Mouse (Mus musculus): ENCODE results near the gene Acmsd. TPM values are rescaled to one million over a fixed set of nuclear protein-coding genes. Genes with fewer than 3 reads are reported as not detected.
"Not testable (repeated sequence)": the region's sequence is repeated elsewhere in the genome, so short reads cannot be mapped to it uniquely, and the experiment has no call there.

Gene Acmsd
- polyA plus RNA-seq, 1 experiment from 2014 or later: 0.26 TPM

DNA sequence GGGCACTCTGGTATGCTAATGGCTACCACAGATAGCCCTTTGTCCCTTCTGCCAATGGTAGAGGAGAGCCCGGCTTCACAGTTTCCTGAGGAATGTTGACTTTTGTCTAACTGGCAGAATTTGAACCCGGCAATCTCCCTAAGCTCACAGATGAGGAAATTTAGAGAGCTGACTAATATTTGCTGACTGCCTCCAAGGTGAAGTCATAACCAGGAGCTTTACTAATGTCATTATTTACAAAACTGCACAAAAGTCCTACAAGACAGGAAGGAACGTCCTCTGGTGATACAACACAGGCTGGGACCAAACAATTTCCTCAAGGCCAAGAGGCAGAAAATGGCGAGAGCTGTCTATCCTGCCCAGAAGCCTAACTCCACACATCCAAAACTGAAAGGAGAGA is 26.6 kb downstream of the Acmsd start:
- Histone ChIP-seq H3K27ac (no peak overlapping the region), H3K4me1 (no peaks in the 10 kb centered on the region), H3K4me2 (replicated peaks) (no peak overlapping the region), H3K4me3 (no peak overlapping the region), H3K9ac (no peak overlapping the region), H3K36me3 (no peaks in the 10 kb centered on the region), H3K9me3 (replicated peaks) (no peaks in the 10 kb centered on the region), H3K27me3 (no peaks in the 10 kb centered on the region)
- ATAC-seq (ENCODE audit: low FRiP score): no peak
- 76% methylated on average over 4 of the region's 4 CpGs for WGBS

DNA sequence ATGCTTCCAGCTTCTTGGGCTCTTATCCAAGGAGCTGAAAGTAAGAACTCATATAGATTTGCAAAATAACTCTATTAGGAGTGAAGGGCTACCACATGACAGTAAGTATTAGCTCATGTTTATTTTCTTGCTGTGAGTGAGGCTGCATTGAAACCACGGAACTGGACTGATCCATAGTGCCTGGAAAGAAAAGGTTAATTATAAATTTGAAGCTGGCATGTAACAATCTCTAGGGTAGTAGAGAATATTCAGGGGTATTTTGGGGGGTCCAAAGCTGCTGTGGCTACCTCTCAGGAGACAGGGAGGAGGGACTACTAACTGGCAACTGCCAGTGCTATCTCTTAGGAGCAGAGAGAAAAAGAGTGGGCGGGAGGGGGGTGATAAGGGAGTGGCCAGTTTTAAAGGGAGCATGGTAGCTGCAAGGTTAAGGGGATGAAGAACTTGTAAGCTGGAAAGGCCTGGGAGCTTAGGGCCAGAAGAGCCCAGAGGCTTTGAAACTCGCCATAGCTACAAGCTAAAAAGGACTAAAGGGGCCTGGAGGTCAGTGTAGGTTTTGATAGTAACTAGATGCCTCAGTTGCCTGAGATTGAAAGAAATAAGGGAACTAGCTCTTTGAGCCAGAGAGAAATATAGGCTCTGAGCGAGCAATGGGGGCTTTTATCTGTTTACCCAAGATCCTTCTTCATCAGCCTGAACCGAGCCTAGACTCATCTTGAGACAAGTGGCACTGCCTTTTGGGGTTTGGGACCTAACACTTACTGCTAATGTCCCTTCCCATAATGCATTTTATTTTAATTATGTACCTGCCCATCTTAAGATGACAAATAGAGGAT is 27.3 kb downstream of the Acmsd start:
- Histone ChIP-seq H3K9ac (no peak overlapping the region), H3K27ac (no peak overlapping the region), H3K4me1 (no peaks in the 10 kb centered on the region), H3K36me3 (no peaks in the 10 kb centered on the region), H3K4me2 (replicated peaks) (no peak overlapping the region), H3K27me3 (no peaks in the 10 kb centered on the region), H3K4me3 (no peak overlapping the region), H3K9me3 (replicated peaks) (no peaks in the 10 kb centered on the region)
- 70% methylated on average over 5 of the region's 5 CpGs for WGBS
- ATAC-seq (ENCODE audit: low FRiP score): no peak

DNA sequence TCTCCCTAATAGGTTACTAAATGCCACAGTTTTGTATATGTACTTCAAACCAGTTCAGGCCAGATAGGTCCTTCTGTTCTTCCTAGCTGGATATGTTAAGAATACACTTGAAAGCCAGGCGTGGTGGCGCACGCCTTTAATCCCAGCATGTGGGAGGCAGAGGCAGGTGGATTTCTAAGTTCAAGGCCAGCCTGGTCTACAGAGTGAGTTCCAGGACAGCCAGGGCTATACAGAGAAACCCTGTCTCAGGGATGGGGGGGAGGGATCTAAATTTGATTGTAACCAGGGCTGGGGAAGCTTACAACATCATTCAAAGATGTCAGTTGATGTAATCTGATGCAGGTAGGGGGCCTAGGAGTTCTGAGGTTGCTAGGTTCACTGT is 27.9 kb downstream of the Acmsd start:
- H3K4me3 ChIP-seq; H3K4me1 ChIP-seq; H3K27me3 ChIP-seq; H3K9ac ChIP-seq; ATAC-seq (ENCODE audit: low FRiP score); H3K9me3 ChIP-seq (replicated peaks); H3K36me3 ChIP-seq; H3K27ac ChIP-seq; H3K4me2 ChIP-seq (replicated peaks): not testable (repeated sequence)
- WGBS: 90% methylated on average over 3 of the region's 3 CpGs

- no peaks in the 10 kb centered on the region for H3K27me3 ChIP-seq
- 58% methylated on average over 2 of the region's 2 CpGs for WGBS
- ATAC-seq (ENCODE audit: low FRiP score): no peak
These were observed 36.3 kb downstream of the Acmsd start for GRCm38 (mm10) chr1:127765468-127765867.

GRCm38 (mm10) chr1:127766741-127767140 is 37.5 kb downstream of the Acmsd start:
- Histone ChIP-seq H3K27ac (no peak overlapping the region), H3K9me3 (replicated peaks) (no peaks in the 10 kb centered on the region), H3K4me3 (no peak overlapping the region), H3K36me3 (no peaks in the 10 kb centered on the region), H3K27me3 (no peaks in the 10 kb centered on the region), H3K9ac (no peak overlapping the region), H3K4me1 (no peaks in the 10 kb centered on the region), H3K4me2 (replicated peaks) (no peak overlapping the region)
- no peak for ATAC-seq (ENCODE audit: low FRiP score)
- 90% methylated on average over 2 of the region's 2 CpGs for WGBS

More at GRCm38 (mm10) chr1:127765468-127765867, 36.3 kb downstream of the Acmsd start:
- Histone ChIP-seq H3K9ac (no peak overlapping the region), H3K27ac (no peak overlapping the region), H3K4me3 (no peak overlapping the region), H3K9me3 (replicated peaks) (no peaks in the 10 kb centered on the region), H3K4me2 (replicated peaks) (no peak overlapping the region), H3K36me3 (no peaks in the 10 kb centered on the region), H3K4me1 (no peaks in the 10 kb centered on the region)

GRCm38 (mm10) chr1:127773198-127773802 is 44.1 kb downstream of the Acmsd start:
- WGBS: 2% methylated on average over 14 of the region's 14 CpGs
- H3K9me3 ChIP-seq (replicated peaks): no peaks in the 10 kb centered on the region
- H3K27ac ChIP-seq: peak overlapping the region; percentile 82
- peak overlapping the region; percentile 95 for H3K4me3 ChIP-seq
- H3K9ac ChIP-seq: peak overlapping the region; percentile 67
- H3K4me1 ChIP-seq: peaks cover 20% of the 10 kb centered on the region
- ATAC-seq (ENCODE audit: low FRiP score): peak; percentile 49
- no peaks in the 10 kb centered on the region for H3K36me3 ChIP-seq
- H3K4me2 ChIP-seq (replicated peaks): peak overlapping the region; percentile 84
- H3K27me3 ChIP-seq: no peaks in the 10 kb centered on the region

- peak within 1 kb of the TSS; percentile 95 for H3K4me3 ChIP-seq
- ATAC-seq (ENCODE audit: low FRiP score): peak; percentile 99
- H3K9ac ChIP-seq: peak within 1 kb of the TSS; percentile 93
- H3K36me3 ChIP-seq: no peaks in the 10 kb centered on the region
- H3K4me1 ChIP-seq: peaks cover 22% of the 10 kb centered on the region
- H3K4me2 ChIP-seq (replicated peaks): peak within 1 kb of the TSS; percentile 84
- no peaks in the 10 kb centered on the region for H3K27me3 ChIP-seq
- H3K9me3 ChIP-seq (replicated peaks): no peaks in the 10 kb centered on the region
- WGBS: under 1% methylated on average over 62 of the region's 63 CpGs
- H3K27ac ChIP-seq: peak within 1 kb of the TSS; percentile 95
These were observed 44.7 kb downstream of the Acmsd start, which contains the start of gene Ccnt2 for GRCm38 (mm10) chr1:127773803-127774500. Gene Ccnt2 (plus strand): TSS chr1:127774164.

GRCm38 (mm10) chr1:127774501-127774880 is 45.3 kb downstream of the Acmsd start:
- Histone ChIP-seq H3K4me3 (peak overlapping the region; percentile 95), H3K9me3 (replicated peaks) (no peaks in the 10 kb centered on the region), H3K4me1 (peaks cover 22% of the 10 kb centered on the region), H3K27ac (peak overlapping the region; percentile 95), H3K27me3 (no peaks in the 10 kb centered on the region), H3K9ac (peak overlapping the region; percentile 93), H3K36me3 (no peaks in the 10 kb centered on the region), H3K4me2 (replicated peaks) (peak overlapping the region; percentile 84)
- ATAC-seq (ENCODE audit: low FRiP score): peak; percentile 57
- under 1% methylated on average over 31 of the region's 31 CpGs for WGBS

GRCm38 (mm10) chr1:127775206-127775720 is 46.0 kb downstream of the Acmsd start:
- Histone ChIP-seq H3K27me3 (no peaks in the 10 kb centered on the region), H3K9ac (peak overlapping the region; percentile 93), H3K27ac (no peak overlapping the region), H3K36me3 (no peaks in the 10 kb centered on the region), H3K4me3 (peak overlapping the region; percentile 95), H3K9me3 (replicated peaks) (no peaks in the 10 kb centered on the region), H3K4me2 (replicated peaks) (peak overlapping the region; percentile 84), H3K4me1 (peaks cover 26% of the 10 kb centered on the region)
- 11% methylated on average over 10 of the region's 10 CpGs for WGBS
- ATAC-seq (ENCODE audit: low FRiP score): no peak

- Histone ChIP-seq H3K4me1 (peaks cover 29% of the 10 kb centered on the region), H3K36me3 (no peaks in the 10 kb centered on the region), H3K4me2 (replicated peaks) (peak overlapping the region; percentile 84), H3K27me3 (no peaks in the 10 kb centered on the region), H3K27ac (no peak overlapping the region), H3K4me3 (0 out of 2 replicates have a peak overlapping the region, but pooled peaks have one; percentile 7), H3K9me3 (replicated peaks) (no peaks in the 10 kb centered on the region), H3K9ac (no peak overlapping the region)
- 68% methylated on average over 6 of the region's 6 CpGs for WGBS
- ATAC-seq (ENCODE audit: low FRiP score): no peak
These were observed 47.0 kb downstream of the Acmsd start for GRCm38 (mm10) chr1:127776246-127776645.

- no peak overlapping the region for H3K4me3 ChIP-seq
- H3K4me2 ChIP-seq (replicated peaks): no peak overlapping the region
- WGBS: 89% methylated on average over 3 of the region's 3 CpGs
- no peaks in the 10 kb centered on the region for H3K36me3 ChIP-seq
- no peaks in the 10 kb centered on the region for H3K9me3 ChIP-seq (replicated peaks)
- no peak overlapping the region for H3K27ac ChIP-seq
- H3K9ac ChIP-seq: no peak overlapping the region
- peaks cover 39% of the 10 kb centered on the region for H3K4me1 ChIP-seq
- ATAC-seq (ENCODE audit: low FRiP score): no peak
- no peaks in the 10 kb centered on the region for H3K27me3 ChIP-seq
These were observed 49.4 kb downstream of the Acmsd start for GRCm38 (mm10) chr1:127778611-127779010.

DNA sequence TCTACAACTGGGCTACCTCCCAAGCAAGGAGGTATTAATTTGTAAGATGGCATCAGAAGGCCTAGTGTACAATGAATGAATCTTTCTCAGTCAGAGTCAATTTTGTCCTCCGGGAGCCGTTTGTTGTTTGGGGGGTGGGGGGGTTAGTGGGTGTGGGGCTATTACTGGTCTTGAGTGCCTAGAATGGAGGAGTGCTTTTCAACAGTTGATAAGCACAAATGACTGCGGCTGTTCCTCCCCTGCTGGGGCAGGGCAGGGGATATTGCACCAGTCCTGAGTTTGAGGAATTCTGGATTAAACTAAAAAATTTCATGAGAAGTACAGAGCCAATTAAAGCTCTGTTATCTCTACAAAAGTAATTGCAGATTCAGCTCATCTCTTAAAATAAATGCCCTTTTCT is 50.9 kb downstream of the Acmsd start:
- H3K9me3 ChIP-seq (replicated peaks): no peaks in the 10 kb centered on the region
- no peaks in the 10 kb centered on the region for H3K36me3 ChIP-seq
- no peaks in the 10 kb centered on the region for H3K27me3 ChIP-seq
- ATAC-seq (ENCODE audit: low FRiP score): no peak
- H3K4me1 ChIP-seq: peaks cover 37% of the 10 kb centered on the region
- no peak overlapping the region for H3K4me2 ChIP-seq (replicated peaks)
- H3K4me3 ChIP-seq: no peak overlapping the region
- WGBS: 27% methylated on average over 3 of the region's 3 CpGs
- no peak overlapping the region for H3K9ac ChIP-seq
- H3K27ac ChIP-seq: no peak overlapping the region

Measured in hindbrain, embryonic 12.5 days (tissue).